Mouse (Mus musculus): ENCODE results near the gene Rbpj. TPM values are rescaled to one million over a fixed set of nuclear protein-coding genes. Genes with fewer than 3 reads are reported as not detected.

Gene Rbpj
- total and polyA plus RNA-seq, 2 experiments, result 4.2 to 9.6 TPM

- WGBS, result 92% methylated on average over 8 of the region's 8 CpGs
- no peak for TF ChIP-seq CTCF (IDR thresholded peaks at IDR 0.05; ENCODE audit: low read depth, low read length)
- TF ChIP-seq POLR2A (IDR thresholded peaks at IDR 0.05; ENCODE audit: extremely low read depth, insufficient read depth, low read length), result no peak
- Histone ChIP-seq H3K27me3 (ENCODE audit: control insufficient read depth, insufficient read depth, low read length) (no peaks in the 10 kb centered on the region), H3K9ac (ENCODE audit: low read depth, low read length) (no peak overlapping the region), H3K27ac (replicated peaks; ENCODE audit: insufficient read depth, low read depth, low read length) (no peak overlapping the region), H3K79me2 (ENCODE audit: control insufficient read depth, insufficient read depth, low read length) (no peaks in the 10 kb centered on the region), H3K36me3 (ENCODE audit: control insufficient read depth, insufficient read depth, low read length) (no peaks in the 10 kb centered on the region), H3K4me3 (ENCODE audit: insufficient read depth, low read depth, low read length) (no peak overlapping the region), H3K4me1 (ENCODE audit: control insufficient read depth, insufficient read depth, low read length) (no peaks in the 10 kb centered on the region)
- no peak for DNase-seq (ENCODE audit: extremely low read depth, low read depth, low spot score)
Observed at GRCm38 (mm10) chr5:53451829-53452228, 14.1 kb upstream of the Rbpj start.

- no peak for DNase-seq (ENCODE audit: extremely low read depth, low read depth, low spot score)
- Histone ChIP-seq H3K79me2 (ENCODE audit: control insufficient read depth, insufficient read depth, low read length) (no peaks in the 10 kb centered on the region), H3K36me3 (ENCODE audit: control insufficient read depth, insufficient read depth, low read length) (no peaks in the 10 kb centered on the region), H3K27me3 (ENCODE audit: control insufficient read depth, insufficient read depth, low read length) (no peaks in the 10 kb centered on the region), H3K9ac (ENCODE audit: low read depth, low read length) (no peak overlapping the region), H3K4me1 (ENCODE audit: control insufficient read depth, insufficient read depth, low read length) (no peaks in the 10 kb centered on the region), H3K4me3 (ENCODE audit: insufficient read depth, low read depth, low read length) (no peak overlapping the region), H3K27ac (replicated peaks; ENCODE audit: insufficient read depth, low read depth, low read length) (no peak overlapping the region)
- no peak for TF ChIP-seq CTCF (IDR thresholded peaks at IDR 0.05; ENCODE audit: low read depth, low read length)
- TF ChIP-seq POLR2A (IDR thresholded peaks at IDR 0.05; ENCODE audit: extremely low read depth, insufficient read depth, low read length), result no peak
- WGBS, result 60% methylated on average over 3 of the region's 3 CpGs
Observed at GRCm38 (mm10) chr5:53452920-53453319, 13.0 kb upstream of the Rbpj start.

- H3K27me3 ChIP-seq (ENCODE audit: control insufficient read depth, insufficient read depth, low read length), result no peaks in the 10 kb centered on the region
- no peak for TF ChIP-seq POLR2A (IDR thresholded peaks at IDR 0.05; ENCODE audit: extremely low read depth, insufficient read depth, low read length)
- no peak for TF ChIP-seq CTCF (IDR thresholded peaks at IDR 0.05; ENCODE audit: low read depth, low read length)
- H3K4me3 ChIP-seq (ENCODE audit: insufficient read depth, low read depth, low read length), result no peak overlapping the region
- no peaks in the 10 kb centered on the region for H3K36me3 ChIP-seq (ENCODE audit: control insufficient read depth, insufficient read depth, low read length)
- H3K4me1 ChIP-seq (ENCODE audit: control insufficient read depth, insufficient read depth, low read length), result no peaks in the 10 kb centered on the region
- DNase-seq (ENCODE audit: extremely low read depth, low read depth, low spot score), result no peak
- H3K9ac ChIP-seq (ENCODE audit: low read depth, low read length), result no peak overlapping the region
- no peak overlapping the region for H3K27ac ChIP-seq (replicated peaks; ENCODE audit: insufficient read depth, low read depth, low read length)
- 73% methylated on average over 9 of the region's 9 CpGs for WGBS
- no peaks in the 10 kb centered on the region for H3K79me2 ChIP-seq (ENCODE audit: control insufficient read depth, insufficient read depth, low read length)
Observed at GRCm38 (mm10) chr5:53454706-53455105, 11.2 kb upstream of the Rbpj start.

- TF ChIP-seq POLR2A (IDR thresholded peaks at IDR 0.05; ENCODE audit: extremely low read depth, insufficient read depth, low read length) (no peak), CTCF (IDR thresholded peaks at IDR 0.05; ENCODE audit: low read depth, low read length) (no peak)
- no peaks in the 10 kb centered on the region for H3K4me1 ChIP-seq (ENCODE audit: control insufficient read depth, insufficient read depth, low read length)
- no peak overlapping the region for H3K27ac ChIP-seq (replicated peaks; ENCODE audit: insufficient read depth, low read depth, low read length)
- no peaks in the 10 kb centered on the region for H3K27me3 ChIP-seq (ENCODE audit: control insufficient read depth, insufficient read depth, low read length)
- no peak overlapping the region for H3K9ac ChIP-seq (ENCODE audit: low read depth, low read length)
- no peak overlapping the region for H3K4me3 ChIP-seq (ENCODE audit: insufficient read depth, low read depth, low read length)
- no peak for DNase-seq (ENCODE audit: extremely low read depth, low read depth, low spot score)
- 96% methylated on average over 5 of the region's 5 CpGs for WGBS
- H3K36me3 ChIP-seq (ENCODE audit: control insufficient read depth, insufficient read depth, low read length), result no peaks in the 10 kb centered on the region
- no peaks in the 10 kb centered on the region for H3K79me2 ChIP-seq (ENCODE audit: control insufficient read depth, insufficient read depth, low read length)
Observed at GRCm38 (mm10) chr5:53455459-53455858, 10.5 kb upstream of the Rbpj start.

GRCm38 (mm10) chr5:53460196-53460595, 5.8 kb upstream of the Rbpj start:
- TF ChIP-seq CTCF (IDR thresholded peaks at IDR 0.05; ENCODE audit: low read depth, low read length), result no peak
- TF ChIP-seq POLR2A (IDR thresholded peaks at IDR 0.05; ENCODE audit: extremely low read depth, insufficient read depth, low read length), result no peak
- DNase-seq (ENCODE audit: extremely low read depth, low read depth, low spot score), result no peak
- no peaks in the 10 kb centered on the region for H3K4me1 ChIP-seq (ENCODE audit: control insufficient read depth, insufficient read depth, low read length)
- no peaks in the 10 kb centered on the region for H3K79me2 ChIP-seq (ENCODE audit: control insufficient read depth, insufficient read depth, low read length)
- 68% methylated on average over 5 of the region's 5 CpGs for WGBS
- H3K27ac ChIP-seq (replicated peaks; ENCODE audit: insufficient read depth, low read depth, low read length), result no peak overlapping the region
- H3K4me3 ChIP-seq (ENCODE audit: insufficient read depth, low read depth, low read length), result no peak overlapping the region
- H3K27me3 ChIP-seq (ENCODE audit: control insufficient read depth, insufficient read depth, low read length), result no peaks in the 10 kb centered on the region
- no peak overlapping the region for H3K9ac ChIP-seq (ENCODE audit: low read depth, low read length)
- H3K36me3 ChIP-seq (ENCODE audit: control insufficient read depth, insufficient read depth, low read length), result no peaks in the 10 kb centered on the region

- Histone ChIP-seq H3K27me3 (ENCODE audit: control insufficient read depth, insufficient read depth, low read length) (no peaks in the 10 kb centered on the region), H3K27ac (replicated peaks; ENCODE audit: insufficient read depth, low read depth, low read length) (no peak overlapping the region), H3K79me2 (ENCODE audit: control insufficient read depth, insufficient read depth, low read length) (no peaks in the 10 kb centered on the region), H3K4me1 (ENCODE audit: control insufficient read depth, insufficient read depth, low read length) (no peaks in the 10 kb centered on the region), H3K36me3 (ENCODE audit: control insufficient read depth, insufficient read depth, low read length) (no peaks in the 10 kb centered on the region), H3K4me3 (ENCODE audit: insufficient read depth, low read depth, low read length) (no peak overlapping the region), H3K9ac (ENCODE audit: low read depth, low read length) (no peak overlapping the region)
- DNase-seq (ENCODE audit: extremely low read depth, low read depth, low spot score), result no peak
- TF ChIP-seq POLR2A (IDR thresholded peaks at IDR 0.05; ENCODE audit: extremely low read depth, insufficient read depth, low read length) (no peak), CTCF (IDR thresholded peaks at IDR 0.05; ENCODE audit: low read depth, low read length) (no peak)
- 63% methylated on average over 11 of the region's 11 CpGs for WGBS
Observed at GRCm38 (mm10) chr5:53463098-53464018, 2.6 kb upstream of the Rbpj start.

Measured in liver, adult 2 months (tissue).